Mouse (Mus musculus) induced T-regulatory cell, adult 2 months (primary cell): ENCODE results near the gene Tbx4.

Source experiments
- DNase-seq: peaks from one replicate; pipeline ENCODE4 v3.0.0-alpha.2; 2012; ENCODE audit warnings: low read depth

Tbx4 gene

DNA sequence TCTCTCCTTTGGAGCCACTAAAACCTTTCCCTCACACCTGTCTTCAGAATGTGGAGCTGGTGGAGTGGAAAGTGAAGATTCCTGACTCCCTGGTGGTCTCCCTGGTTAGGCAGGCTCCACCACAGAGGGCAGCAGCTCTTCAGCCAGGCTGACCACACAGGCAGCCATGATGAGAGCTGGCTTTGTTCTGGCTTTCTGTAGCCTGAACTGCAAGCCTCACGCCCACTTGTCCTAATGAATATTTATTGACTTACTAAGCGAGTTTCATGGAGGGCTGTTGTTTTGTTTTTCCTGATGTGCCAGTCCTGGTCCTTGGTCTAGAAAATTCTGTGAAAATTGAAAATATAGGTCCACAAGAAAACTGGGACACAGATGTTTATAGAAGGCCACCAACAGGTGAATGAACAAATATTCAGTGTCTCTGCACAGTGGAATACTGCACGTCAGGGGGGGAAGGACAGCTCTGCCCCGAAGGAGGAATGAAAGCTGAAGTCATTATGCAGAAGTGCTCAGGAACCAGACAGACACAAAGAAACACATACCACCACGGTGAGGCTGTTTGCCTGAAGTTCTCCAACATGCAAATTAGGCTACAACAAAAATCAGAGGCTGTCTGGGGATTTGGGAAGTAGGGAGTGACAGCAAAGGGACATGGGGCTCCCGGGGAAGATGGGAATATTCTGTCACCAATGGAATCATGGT lies 28.1 kb upstream of the Tbx4 start:
- DNase-seq = no peak

DNA sequence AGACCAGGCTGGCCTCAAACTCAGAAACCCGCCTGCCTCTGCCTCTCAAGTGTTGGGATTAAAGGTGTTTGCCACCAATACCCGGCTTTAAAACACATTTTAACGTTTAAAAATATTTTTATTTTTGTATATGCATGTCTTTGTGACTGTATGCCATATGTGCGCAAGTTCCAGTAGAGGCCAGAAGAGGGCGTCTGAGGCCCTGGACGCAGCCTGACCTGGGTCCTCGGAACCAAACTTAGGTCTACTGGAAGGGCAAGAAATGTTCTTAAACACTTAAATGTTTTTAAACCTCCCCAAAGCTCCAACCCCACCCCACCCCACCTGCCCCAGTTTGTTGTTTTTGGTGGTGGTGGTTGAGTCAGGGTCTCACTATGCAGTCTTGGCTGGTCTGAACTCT lies 21.9 kb upstream of the Tbx4 start:
- DNase-seq = peak; percentile 42

DNA sequence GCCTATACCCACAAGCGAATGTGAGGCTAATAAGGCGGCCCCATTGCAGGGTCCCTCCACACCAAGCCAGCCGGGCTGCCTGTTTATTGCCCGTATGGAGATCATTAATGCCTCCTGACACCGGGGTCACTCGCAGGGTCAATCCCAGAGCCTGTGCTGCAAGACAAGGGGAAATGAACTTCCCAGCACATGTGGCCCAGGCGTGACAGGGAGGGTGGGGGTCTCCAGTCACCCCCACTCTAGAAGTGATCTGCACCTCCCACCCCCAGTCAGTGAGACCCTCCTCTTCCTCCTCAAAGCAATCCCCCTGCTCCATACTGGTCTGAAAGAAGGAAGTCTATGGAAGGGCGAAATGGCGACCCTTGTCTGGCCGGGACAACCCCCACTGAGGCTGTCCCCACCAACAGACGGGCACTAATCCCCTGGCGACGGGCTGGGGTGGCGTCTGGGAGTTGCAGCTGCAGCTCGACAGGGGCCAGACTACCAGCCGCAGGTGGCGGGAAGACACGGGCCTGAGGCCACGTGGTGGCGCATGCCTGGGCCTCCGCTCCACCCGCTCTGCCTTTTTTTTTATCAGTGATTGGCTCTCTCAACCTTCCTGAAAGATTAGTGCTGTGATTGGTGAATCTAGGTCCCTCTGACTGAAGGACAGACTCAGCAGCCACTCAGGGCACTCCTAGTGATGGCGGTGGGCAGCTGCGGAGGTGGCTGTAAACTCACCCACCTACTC lies 10.0 kb upstream of the Tbx4 start:
- DNase-seq = no peak

DNA sequence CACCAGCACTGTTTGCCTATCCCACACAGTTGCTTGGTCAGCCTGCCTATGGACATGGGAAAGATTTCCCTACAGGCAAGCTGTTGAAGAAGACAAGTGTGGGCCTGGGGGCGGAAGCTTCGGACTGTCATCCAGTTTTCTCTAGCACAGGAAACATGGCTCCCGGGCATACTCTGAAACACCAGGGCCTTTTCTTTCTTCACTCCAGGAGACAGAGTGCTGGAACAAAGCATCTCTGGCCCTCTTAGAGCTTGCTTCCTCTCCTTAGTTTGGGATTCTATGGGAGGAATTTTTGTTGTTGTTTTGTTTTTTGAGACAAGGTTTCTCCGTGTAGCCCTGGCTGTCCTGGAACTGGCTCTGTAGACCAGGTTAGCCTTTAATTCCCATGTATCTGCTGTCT lies 1.7 kb upstream of the Tbx4 start:
- no peak for DNase-seq

DNA sequence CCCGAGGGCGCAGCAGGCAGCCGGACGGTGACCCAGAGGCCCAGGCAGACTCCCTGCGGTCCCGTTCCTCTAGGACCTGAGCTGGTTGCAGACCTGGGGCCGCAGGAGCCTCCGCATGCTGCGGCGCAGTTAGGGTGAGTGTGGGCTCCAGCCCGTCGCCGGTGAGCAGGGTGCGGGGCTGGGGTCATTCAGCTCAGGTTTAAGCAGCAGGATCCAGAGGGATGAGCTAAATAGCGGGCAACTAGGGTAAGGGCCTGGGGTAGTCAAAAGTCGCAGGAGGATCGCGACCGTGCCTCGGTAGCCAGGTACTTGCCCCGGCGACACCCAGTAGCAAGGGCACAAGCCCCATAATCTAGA lies 185 bp downstream of the Tbx4 start:
- DNase-seq = no peak

DNA sequence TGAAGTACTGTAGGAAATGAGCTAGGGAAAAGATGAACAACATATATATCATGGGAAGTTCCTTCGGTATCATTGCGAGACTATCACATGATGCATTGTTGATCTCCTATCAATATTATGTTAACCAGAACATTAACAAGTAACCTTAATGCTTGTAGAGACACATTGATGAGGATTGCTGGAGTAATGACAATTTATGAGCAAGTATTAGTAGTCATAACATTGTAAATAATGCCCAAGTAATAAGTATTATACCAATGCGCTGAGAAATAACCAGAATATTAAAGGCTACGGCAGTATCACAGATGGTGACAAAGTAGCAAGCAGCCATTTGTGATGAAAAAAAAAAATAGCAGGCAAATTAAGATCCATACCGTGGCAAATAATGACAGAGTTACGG lies 1.1 kb downstream of the Tbx4 start:
- no peak for DNase-seq

DNA sequence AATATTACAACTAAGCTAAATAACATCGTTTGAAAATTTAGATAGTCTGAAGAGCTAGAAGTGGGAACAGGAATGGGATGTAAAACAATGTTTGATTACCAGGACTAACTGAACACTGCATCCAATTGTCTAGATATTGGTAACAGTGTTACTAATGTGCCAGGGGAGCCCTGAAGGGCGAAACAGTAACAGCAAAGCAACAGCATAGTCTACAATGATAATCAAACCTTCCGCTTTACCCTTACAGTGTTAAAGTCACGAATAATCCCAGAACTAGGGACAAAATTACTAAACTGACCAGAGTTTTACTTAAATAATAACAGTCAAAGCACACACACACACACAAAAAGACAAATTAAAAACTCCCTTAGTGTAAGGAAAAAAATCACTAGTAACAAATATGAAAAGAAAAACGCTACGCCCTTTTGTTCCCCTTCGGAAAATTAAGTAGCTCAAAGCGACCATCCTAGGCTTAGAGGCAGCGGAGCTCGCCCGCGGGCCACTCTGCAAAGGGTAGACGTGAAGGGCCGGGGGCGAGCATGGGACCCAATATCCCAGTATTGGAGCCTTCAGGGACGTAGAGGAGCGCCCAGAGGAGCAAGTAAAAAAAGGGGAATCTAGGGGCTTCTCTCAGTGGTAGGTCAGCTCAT lies 1.7 kb downstream of the Tbx4 start:
- no peak for DNase-seq

DNA sequence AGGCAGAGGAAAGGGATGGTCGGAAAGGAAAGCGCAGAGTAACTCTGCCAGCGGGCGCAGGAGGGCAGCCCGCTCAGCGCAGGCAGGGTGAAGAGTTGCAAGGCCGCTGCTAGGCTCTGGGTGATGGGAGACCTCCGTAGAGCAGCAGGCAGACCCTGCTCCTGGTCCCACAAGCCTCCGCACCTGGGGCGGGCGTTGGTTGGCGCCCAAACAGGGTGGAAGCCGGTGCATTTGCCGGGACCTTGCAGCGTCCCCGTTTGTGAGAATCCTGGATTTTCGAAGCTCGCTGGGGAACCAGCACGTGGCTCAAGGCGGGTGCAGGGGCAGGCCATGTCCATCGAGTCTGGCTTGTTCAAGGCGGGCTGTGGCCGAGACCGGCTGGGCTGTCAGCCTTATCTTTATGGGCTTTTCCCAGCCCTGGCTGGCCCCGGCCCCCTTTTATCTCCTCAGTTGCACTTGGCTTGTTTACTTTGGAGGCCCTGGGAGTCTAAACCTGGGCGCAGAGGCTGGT lies 2.3 kb downstream of the Tbx4 start:
- no peak for DNase-seq

DNA sequence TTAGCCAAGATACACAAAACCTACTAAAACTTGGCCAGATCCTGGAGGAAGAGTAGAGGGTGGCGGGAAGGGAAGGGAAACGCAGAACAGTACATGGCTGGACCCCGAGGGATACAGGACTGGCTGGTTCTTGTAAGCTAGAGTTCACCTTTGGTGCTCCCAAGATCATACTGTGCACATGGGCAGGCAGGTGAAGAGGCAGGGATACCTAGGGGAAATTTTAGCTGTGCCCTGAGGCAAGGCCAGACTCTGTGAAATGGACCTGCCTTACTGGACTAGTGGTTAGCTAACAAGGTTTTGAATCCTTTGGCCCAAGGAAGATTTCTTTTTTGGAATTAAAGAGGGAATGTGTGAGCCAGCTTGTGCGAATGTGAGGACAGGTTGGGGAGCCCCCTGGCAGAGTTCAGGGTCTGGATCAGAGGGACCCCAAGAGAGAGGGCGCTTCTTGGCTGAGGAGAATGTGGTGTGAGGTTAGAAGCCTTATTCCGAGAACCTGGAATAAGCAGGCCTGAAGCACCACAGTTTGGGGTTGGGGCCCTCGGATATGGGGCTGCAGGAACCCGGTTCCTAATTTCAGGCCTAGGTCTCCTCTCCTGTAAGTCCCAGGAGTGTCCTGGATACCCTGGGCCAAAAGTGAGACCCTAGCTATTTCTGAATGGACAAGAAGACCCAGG lies 3.0 kb downstream of the Tbx4 start:
- no peak for DNase-seq

DNA sequence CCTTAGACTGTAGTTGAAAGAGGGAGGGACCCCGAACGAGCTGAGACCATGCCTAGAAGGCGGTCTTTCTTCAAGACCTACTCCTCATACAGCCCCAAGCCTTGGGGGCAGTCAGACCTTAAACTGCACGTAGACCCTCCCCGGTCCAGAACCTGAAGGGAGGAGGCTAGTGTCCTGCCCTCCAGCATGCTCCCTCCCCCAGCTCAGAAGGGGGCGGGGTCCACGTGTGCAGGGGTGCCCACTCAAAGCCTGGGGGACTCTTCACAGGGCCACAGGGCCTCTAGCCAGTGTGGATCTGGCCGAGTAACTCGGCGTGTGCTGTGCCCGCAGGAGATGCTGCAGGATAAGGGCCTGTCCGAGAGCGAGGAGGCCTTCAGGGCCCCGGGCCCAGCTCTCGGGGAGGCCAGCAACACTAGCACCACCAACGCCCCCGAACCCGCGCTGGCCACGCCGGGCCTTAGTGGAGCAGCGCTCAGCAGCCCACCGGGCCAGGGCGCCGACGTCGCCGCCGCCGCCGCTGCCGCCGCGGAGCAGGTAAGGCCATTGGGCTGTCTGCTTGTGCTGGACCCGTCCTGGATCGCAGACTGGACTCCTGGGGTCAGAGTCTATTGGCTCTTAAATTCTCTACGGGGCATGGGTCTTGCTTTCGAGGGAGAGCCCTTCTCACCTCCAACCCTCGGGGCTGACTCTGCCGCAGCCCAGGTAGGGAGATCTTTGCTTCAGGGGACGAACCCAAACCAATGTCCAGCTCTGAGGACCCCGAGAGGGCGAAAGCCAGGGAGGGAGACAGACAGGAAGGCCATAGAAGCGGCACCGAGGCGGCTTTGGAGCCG lies 3.7 kb downstream of the Tbx4 start:
- no peak for DNase-seq

DNA sequence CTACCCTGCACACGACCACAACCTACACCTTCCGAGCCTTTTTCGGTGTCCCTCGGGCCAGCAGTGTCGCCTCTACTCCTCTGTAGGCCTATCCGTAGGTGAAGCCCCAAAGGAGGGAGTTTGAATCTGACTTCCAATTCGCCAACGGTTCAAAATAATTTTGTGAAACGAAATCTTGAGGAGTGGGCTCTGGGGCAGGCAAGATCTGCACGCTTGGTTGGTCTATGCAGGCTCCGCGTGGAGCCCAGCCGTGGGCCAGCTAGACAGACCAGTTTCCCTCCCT lies 4.3 kb downstream of the Tbx4 start:
- DNase-seq = no peak

DNA sequence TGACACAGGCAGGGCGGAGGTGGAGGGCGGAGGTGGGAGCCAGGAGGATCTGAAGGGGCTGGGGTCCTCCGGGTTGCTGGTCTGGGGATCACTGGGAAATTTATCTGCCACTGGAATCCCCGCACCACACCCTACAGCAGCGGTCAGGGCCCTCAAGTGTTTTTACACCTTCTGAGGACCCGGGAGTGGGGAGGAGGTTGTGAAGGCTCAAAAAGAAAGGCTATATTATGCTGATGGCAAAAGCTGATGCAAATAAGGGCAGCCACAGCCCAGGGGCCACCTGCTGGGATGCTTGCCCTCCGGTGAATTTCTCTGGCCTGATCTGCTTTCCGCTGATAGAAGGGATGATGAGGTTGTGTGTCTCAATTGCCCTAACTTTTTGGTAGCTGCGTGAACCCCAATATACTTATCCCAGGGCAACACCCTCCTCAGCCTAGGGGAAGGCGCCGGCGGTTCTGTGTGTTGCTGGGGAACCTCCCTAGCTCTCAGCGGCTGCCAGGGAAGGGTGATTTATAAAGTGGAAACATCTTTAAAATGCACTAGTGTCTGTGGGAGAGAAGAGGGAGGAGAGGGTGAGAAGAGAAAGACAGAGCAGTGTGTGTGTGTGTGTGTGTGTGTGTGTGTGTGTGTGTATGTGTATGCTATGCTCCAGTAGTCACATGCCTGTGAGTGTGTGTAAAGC lies 4.9 kb downstream of the Tbx4 start:
- no peak for DNase-seq

DNA sequence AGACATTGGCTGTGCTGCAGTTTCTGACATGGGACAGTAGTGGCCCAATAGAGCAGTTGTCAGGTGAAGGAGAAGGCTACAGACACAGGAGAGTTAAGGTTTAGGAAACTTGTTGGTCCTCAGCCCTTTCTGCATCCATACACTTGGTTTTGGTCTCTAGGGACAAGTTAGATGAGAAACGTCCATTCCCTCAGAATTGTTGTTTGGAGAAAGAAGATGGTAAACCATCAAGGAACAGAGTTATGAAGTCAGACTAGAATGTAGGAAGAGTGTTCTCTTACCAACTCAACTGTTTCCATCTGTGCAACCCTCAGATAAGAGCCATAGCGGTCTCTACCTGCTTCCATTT lies 5.4 kb downstream of the Tbx4 start:
- DNase-seq = no peak

DNA sequence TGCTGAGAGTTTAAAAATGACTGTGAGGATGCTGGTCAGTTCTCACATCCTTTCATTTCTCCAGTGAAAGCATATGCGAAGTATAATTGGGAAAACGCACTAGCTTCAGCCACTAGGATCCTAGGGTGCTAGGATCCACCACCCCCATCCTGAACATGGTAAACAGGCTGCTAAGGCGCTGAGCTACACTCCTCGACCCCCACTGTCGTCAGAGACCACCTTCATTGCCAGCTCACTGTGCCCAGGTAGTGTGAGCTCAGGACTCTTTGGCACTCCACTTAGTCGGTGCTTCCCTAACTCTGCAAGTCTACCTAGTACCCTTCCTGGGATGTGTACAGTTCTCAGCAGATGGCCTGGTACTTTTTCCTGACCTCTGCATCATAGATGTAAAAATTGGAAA lies 6.5 kb downstream of the Tbx4 start:
- no peak for DNase-seq

DNA sequence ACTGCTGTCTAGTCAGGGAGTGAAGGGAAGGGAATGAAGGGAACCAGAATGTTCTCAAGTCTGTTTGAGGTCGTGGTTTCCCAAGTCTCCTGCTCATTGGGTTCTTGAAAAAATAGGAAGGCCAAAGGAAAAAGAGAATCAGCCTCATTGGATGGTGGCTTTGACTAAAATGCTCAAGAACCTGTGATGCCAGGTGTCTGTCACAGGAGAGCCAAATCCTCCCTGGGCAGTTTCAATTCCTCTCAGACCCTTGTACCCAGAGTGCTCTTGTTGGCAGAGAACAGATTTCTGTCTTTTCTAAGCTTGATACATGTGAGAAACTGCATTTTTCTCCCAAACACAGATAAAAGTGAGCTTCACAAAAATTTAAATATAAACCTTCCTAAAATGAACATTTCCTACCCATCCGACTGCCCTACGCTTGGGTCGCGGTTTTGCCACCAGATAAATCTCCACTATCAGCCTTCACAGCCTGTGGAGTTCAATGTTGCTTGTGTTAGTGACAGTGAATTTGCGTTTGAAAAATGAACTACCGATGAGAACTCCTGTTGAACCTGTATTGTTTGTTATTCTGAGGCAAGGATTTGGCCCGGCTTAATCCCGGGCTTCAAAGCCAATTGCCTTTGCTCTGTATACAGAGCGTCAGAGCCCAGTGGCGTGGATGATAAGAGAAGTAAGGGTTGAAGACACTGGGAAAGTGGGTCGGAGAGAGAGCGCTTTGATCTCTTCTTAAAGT lies 7.3 kb downstream of the Tbx4 start:
- no peak for DNase-seq

DNA sequence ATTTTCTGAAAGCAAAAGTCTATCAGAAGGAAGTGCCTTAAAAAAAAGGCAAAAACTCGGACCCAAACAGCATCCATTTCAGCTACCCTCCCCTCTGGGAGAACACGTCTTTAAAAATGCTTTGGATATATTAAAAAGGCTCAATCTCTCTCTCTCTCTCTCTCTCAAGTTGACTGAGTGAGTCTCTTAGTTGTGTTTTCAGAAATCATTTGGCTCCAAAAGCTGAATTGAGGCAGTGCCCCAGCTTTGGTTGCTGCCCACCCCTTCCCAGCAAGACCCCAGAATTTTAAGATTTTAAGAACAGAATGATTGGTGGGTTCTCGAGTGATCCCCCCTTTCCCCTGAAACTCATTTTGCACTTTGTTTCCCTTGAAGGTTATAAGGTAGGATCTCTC lies 7.9 kb downstream of the Tbx4 start:
- DNase-seq = no peak

DNA sequence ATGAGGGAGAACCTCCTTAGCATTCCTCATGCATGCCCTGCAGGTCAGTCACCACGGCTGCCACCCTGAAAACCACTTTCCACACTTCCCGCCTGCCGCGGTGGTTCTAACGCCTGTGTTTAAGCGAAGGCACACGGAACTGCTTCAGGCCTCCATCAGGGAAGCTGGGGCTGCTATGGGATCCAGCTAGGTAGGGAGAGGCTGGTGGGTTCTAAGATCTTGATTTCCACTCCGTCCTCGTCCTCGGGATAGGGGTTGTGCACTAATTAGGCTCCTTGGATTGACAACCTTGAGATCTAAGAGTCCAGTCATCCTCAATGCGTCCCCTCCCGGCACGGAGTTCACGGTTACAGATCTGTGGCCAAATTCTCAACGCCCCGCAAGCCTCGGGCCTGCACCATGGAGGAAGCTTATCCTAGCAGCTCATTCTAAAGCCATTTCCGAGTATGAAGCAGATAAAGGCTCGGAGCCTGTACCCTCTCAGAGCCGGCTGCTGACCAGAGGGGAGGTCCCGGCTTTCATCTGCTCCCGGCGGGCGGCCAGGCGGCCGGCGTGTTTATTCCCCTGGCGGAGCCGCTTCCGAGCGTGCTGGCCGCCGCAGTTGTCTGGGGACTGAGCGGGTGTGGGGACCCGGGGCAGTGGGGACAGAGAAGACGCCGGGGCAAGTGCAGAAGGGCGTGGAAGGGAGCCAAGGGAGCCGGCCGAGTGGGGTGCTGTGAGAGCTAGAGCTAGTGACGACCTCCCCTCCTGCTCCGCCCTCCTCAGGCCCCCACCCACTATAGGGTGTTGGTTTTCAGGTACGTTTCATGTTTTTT lies 8.7 kb downstream of the Tbx4 start:
- DNase-seq = no peak

DNA sequence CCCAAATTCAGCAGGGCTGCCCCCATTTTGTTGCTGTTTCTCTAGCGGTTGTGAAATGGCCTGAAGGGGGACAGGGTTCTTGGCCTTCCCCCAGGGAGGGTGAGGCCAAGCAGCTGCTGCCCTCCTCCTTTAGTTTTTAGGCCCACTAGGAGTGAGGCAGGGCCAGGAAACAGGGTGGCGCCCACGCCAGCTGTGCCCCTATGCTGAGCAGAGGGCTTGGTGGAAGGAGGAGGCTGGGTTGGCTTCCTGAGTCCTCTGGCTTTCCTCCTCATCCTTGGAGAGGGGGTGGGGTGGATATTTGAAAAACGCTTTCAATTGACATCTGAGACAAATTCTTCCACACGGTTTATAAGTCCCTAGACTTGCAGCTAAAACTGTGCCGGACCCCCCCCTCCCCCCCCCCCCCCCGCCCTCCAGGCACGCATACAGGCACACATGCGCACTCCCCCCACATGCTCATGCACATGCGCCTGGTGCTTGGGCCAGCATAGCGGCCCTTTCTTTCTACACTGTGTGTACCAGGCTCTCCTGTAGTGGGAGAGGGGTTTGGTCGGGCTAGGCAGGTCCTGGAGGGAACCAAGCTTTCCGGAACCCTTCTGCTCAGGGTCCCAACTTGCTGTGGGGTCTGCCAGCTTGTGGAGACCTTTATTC lies 10.2 kb downstream of the Tbx4 start:
- no peak for DNase-seq

DNA sequence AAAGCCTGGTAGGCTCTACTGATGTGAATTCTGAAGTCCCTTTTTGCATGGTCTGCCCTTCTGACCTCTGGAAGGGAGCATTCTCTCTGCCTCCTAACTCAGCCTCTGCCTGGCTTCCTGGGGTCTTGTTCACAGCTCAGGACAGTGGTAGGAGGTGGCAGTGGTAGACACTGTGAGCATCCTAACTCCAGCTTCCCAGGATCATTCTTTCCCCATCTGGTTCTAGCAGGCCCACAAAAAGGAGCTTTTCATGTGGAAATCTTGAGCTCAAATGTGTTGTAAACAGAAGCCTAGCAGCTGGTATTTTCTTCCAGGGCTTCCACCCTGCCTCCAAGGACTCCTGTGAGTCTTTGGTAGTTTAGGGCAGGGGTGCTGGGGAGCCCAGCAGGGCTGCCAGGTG lies 14.1 kb downstream of the Tbx4 start:
- DNase-seq = no peak

DNA sequence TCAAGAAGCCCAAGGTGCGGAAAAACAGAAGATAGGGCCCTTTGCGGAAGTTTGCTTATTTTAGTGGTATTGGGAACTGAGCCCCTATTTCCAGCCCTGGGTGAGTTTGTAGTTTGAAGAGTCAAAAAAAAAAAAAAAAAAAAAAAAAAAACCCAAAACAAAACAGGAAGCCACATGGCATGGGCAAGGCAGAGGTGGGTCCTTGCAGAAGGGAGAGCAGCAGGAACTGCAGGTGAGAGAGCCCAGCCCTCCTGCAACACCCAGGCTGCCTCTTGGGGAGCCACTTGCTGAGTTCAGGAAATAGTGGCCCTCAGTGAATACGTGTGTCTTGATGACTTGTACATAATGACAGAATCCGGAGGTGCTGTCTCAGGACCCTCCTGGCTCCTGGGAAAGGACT lies 23.3 kb downstream of the Tbx4 start:
- DNase-seq = peak; percentile 32
